Mouse (Mus musculus): ENCODE measurements around the gene Henmt1. TPM values are rescaled to one million over a fixed set of nuclear protein-coding genes. Genes with fewer than 3 reads are reported as not detected.
A peak's percentile ranks its signal among the peaks of the same experiment; 100 is the strongest.

Henmt1 gene
- polyA plus RNA-seq (2014; fragmentation: Nextera tagmentation; extraction: Ambion mirVana): 0.54 and 1.0 TPM in 2 replicates

GRCm38 (mm10) chr3:108939573-108939972, at the start of gene Henmt1:
TSS of gene Henmt1 (plus strand) at chr3:108939873.
- 82% methylated on average over 5 of the region's 5 CpGs for WGBS
- H3K4me1 ChIP-seq (ENCODE audit: control insufficient read depth, insufficient read depth, low read length): no peaks in the 10 kb centered on the region
- DNase-seq (ENCODE audit: low spot score) (no peak), ATAC-seq (ENCODE audit: insufficient number of reproducible peaks, low FRiP score, low TSS enrichment, low read depth) (no peak)
- no peaks in the 10 kb centered on the region for H3K9me3 ChIP-seq (ENCODE audit: control insufficient read depth, low read length)
- peak within 1 kb of the TSS; percentile 14; the same call in 1 of the 2 replicates for H3K4me3 ChIP-seq (ENCODE audit: low read depth, low read length)
- H3K4me2 ChIP-seq (ENCODE audit: low read depth, severe bottlenecking): peak within 1 kb of the TSS; percentile 40
- H3K27me3 ChIP-seq (ENCODE audit: control insufficient read depth, insufficient read depth, low read length): no peaks in the 10 kb centered on the region
- no peak within 1 kb of the TSS for H3K27ac ChIP-seq (replicated peaks; ENCODE audit: low read depth, low read length)
- H3K36me3 ChIP-seq (ENCODE audit: control insufficient read depth, insufficient read depth, low read length): no peaks in the 10 kb centered on the region
- H3K9ac ChIP-seq (ENCODE audit: low read length): no peak within 1 kb of the TSS

GRCm38 (mm10) chr3:108889908-108890307, 49.8 kb upstream of the Henmt1 start, which contains the start of gene Fndc7:
TSS of gene Fndc7 (minus strand) at chr3:108890008.
- no peak within 1 kb of the TSS for H3K9ac ChIP-seq (ENCODE audit: low read length)
- no peak for ATAC-seq (ENCODE audit: insufficient number of reproducible peaks, low FRiP score, low TSS enrichment, low read depth)
- H3K4me2 ChIP-seq (ENCODE audit: low read depth, severe bottlenecking): no peak within 1 kb of the TSS
- H3K27ac ChIP-seq (replicated peaks; ENCODE audit: low read depth, low read length): no peak within 1 kb of the TSS
- no peak for DNase-seq (ENCODE audit: low spot score)
- H3K4me3 ChIP-seq (ENCODE audit: low read depth, low read length): no peak within 1 kb of the TSS
- no peaks in the 10 kb centered on the region for H3K36me3 ChIP-seq (ENCODE audit: control insufficient read depth, insufficient read depth, low read length)
- H3K27me3 ChIP-seq (ENCODE audit: control insufficient read depth, insufficient read depth, low read length): no peaks in the 10 kb centered on the region
- 86% methylated on average over 1 of the region's 1 CpGs for WGBS
- H3K4me1 ChIP-seq (ENCODE audit: control insufficient read depth, insufficient read depth, low read length): no peaks in the 10 kb centered on the region
- H3K9me3 ChIP-seq (ENCODE audit: control insufficient read depth, low read length): no peaks in the 10 kb centered on the region

- no peak for DNase-seq (ENCODE audit: low spot score)
- H3K9me3 ChIP-seq (ENCODE audit: control insufficient read depth, low read length): no peaks in the 10 kb centered on the region
- no peaks in the 10 kb centered on the region for H3K36me3 ChIP-seq (ENCODE audit: control insufficient read depth, insufficient read depth, low read length)
- no peak for ATAC-seq (ENCODE audit: insufficient number of reproducible peaks, low FRiP score, low TSS enrichment, low read depth)
- no peak overlapping the region for H3K9ac ChIP-seq (ENCODE audit: low read length)
- no peak overlapping the region for H3K4me2 ChIP-seq (ENCODE audit: low read depth, severe bottlenecking)
- H3K27me3 ChIP-seq (ENCODE audit: control insufficient read depth, insufficient read depth, low read length): no peaks in the 10 kb centered on the region
- H3K27ac ChIP-seq (replicated peaks; ENCODE audit: low read depth, low read length): no peak overlapping the region
- H3K4me3 ChIP-seq (ENCODE audit: low read depth, low read length): no peak overlapping the region
- 81% methylated on average over 1 of the region's 1 CpGs for WGBS
- H3K4me1 ChIP-seq (ENCODE audit: control insufficient read depth, insufficient read depth, low read length): no peaks in the 10 kb centered on the region
These were observed 47.6 kb upstream of the Henmt1 start for GRCm38 (mm10) chr3:108892080-108892479.

- no peak overlapping the region for H3K4me3 ChIP-seq (ENCODE audit: low read depth, low read length)
- WGBS: 54% methylated on average over 4 of the region's 4 CpGs
- H3K9ac ChIP-seq (ENCODE audit: low read length): no peak overlapping the region
- no peak overlapping the region for H3K27ac ChIP-seq (replicated peaks; ENCODE audit: low read depth, low read length)
- H3K4me2 ChIP-seq (ENCODE audit: low read depth, severe bottlenecking): no peak overlapping the region
- no peaks in the 10 kb centered on the region for H3K36me3 ChIP-seq (ENCODE audit: control insufficient read depth, insufficient read depth, low read length)
- DNase-seq (ENCODE audit: low spot score): no peak
- no peaks in the 10 kb centered on the region for H3K27me3 ChIP-seq (ENCODE audit: control insufficient read depth, insufficient read depth, low read length)
- H3K9me3 ChIP-seq (ENCODE audit: control insufficient read depth, low read length): no peaks in the 10 kb centered on the region
- no peaks in the 10 kb centered on the region for H3K4me1 ChIP-seq (ENCODE audit: control insufficient read depth, insufficient read depth, low read length)
- ATAC-seq (ENCODE audit: insufficient number of reproducible peaks, low FRiP score, low TSS enrichment, low read depth): no peak
These were observed 46.8 kb upstream of the Henmt1 start for GRCm38 (mm10) chr3:108892914-108893313.

GRCm38 (mm10) chr3:108898640-108899039, 41.0 kb upstream of the Henmt1 start:
- H3K9ac ChIP-seq (ENCODE audit: low read length): no peak overlapping the region
- H3K27me3 ChIP-seq (ENCODE audit: control insufficient read depth, insufficient read depth, low read length): no peaks in the 10 kb centered on the region
- H3K36me3 ChIP-seq (ENCODE audit: control insufficient read depth, insufficient read depth, low read length): peaks cover 4% of the 10 kb centered on the region
- no peak overlapping the region for H3K4me3 ChIP-seq (ENCODE audit: low read depth, low read length)
- DNase-seq (ENCODE audit: low spot score): no peak
- 92% methylated on average over 4 of the region's 4 CpGs for WGBS
- no peak overlapping the region for H3K27ac ChIP-seq (replicated peaks; ENCODE audit: low read depth, low read length)
- ATAC-seq (ENCODE audit: insufficient number of reproducible peaks, low FRiP score, low TSS enrichment, low read depth): no peak
- H3K4me1 ChIP-seq (ENCODE audit: control insufficient read depth, insufficient read depth, low read length): no peaks in the 10 kb centered on the region
- H3K4me2 ChIP-seq (ENCODE audit: low read depth, severe bottlenecking): no peak overlapping the region
- H3K9me3 ChIP-seq (ENCODE audit: control insufficient read depth, low read length): no peaks in the 10 kb centered on the region

- ATAC-seq (ENCODE audit: insufficient number of reproducible peaks, low FRiP score, low TSS enrichment, low read depth) (no peak), DNase-seq (ENCODE audit: low spot score) (no peak)
- Histone ChIP-seq H3K27me3 (ENCODE audit: control insufficient read depth, insufficient read depth, low read length) (no peaks in the 10 kb centered on the region), H3K9me3 (ENCODE audit: control insufficient read depth, low read length) (no peaks in the 10 kb centered on the region), H3K4me1 (ENCODE audit: control insufficient read depth, insufficient read depth, low read length) (no peaks in the 10 kb centered on the region), H3K4me3 (ENCODE audit: low read depth, low read length) (no peak overlapping the region), H3K9ac (ENCODE audit: low read length) (no peak overlapping the region), H3K4me2 (ENCODE audit: low read depth, severe bottlenecking) (no peak overlapping the region), H3K27ac (replicated peaks; ENCODE audit: low read depth, low read length) (no peak overlapping the region), H3K36me3 (ENCODE audit: control insufficient read depth, insufficient read depth, low read length) (peaks cover 16% of the 10 kb centered on the region)
- WGBS: 85% methylated on average over 3 of the region's 3 CpGs
These were observed 39.5 kb upstream of the Henmt1 start for GRCm38 (mm10) chr3:108900147-108900546.

GRCm38 (mm10) chr3:108900681-108901080, 39.0 kb upstream of the Henmt1 start:
- H3K27ac ChIP-seq (replicated peaks; ENCODE audit: low read depth, low read length): no peak overlapping the region
- no peaks in the 10 kb centered on the region for H3K4me1 ChIP-seq (ENCODE audit: control insufficient read depth, insufficient read depth, low read length)
- H3K9me3 ChIP-seq (ENCODE audit: control insufficient read depth, low read length): no peaks in the 10 kb centered on the region
- no peak overlapping the region for H3K4me3 ChIP-seq (ENCODE audit: low read depth, low read length)
- DNase-seq (ENCODE audit: low spot score) (no peak), ATAC-seq (ENCODE audit: insufficient number of reproducible peaks, low FRiP score, low TSS enrichment, low read depth) (no peak)
- no peak overlapping the region for H3K4me2 ChIP-seq (ENCODE audit: low read depth, severe bottlenecking)
- peaks cover 16% of the 10 kb centered on the region for H3K36me3 ChIP-seq (ENCODE audit: control insufficient read depth, insufficient read depth, low read length)
- 74% methylated on average over 5 of the region's 5 CpGs for WGBS
- no peaks in the 10 kb centered on the region for H3K27me3 ChIP-seq (ENCODE audit: control insufficient read depth, insufficient read depth, low read length)
- no peak overlapping the region for H3K9ac ChIP-seq (ENCODE audit: low read length)

GRCm38 (mm10) chr3:108902038-108902437, 37.6 kb upstream of the Henmt1 start:
- H3K4me3 ChIP-seq (ENCODE audit: low read depth, low read length): no peak overlapping the region
- no peak for ATAC-seq (ENCODE audit: insufficient number of reproducible peaks, low FRiP score, low TSS enrichment, low read depth)
- H3K4me2 ChIP-seq (ENCODE audit: low read depth, severe bottlenecking): no peak overlapping the region
- H3K27ac ChIP-seq (replicated peaks; ENCODE audit: low read depth, low read length): no peak overlapping the region
- peaks cover 18% of the 10 kb centered on the region for H3K36me3 ChIP-seq (ENCODE audit: control insufficient read depth, insufficient read depth, low read length)
- no peaks in the 10 kb centered on the region for H3K27me3 ChIP-seq (ENCODE audit: control insufficient read depth, insufficient read depth, low read length)
- H3K4me1 ChIP-seq (ENCODE audit: control insufficient read depth, insufficient read depth, low read length): no peaks in the 10 kb centered on the region
- H3K9me3 ChIP-seq (ENCODE audit: control insufficient read depth, low read length): no peaks in the 10 kb centered on the region
- no peak overlapping the region for H3K9ac ChIP-seq (ENCODE audit: low read length)
- DNase-seq (ENCODE audit: low spot score): no peak
- WGBS: 53% methylated on average over 2 of the region's 2 CpGs

GRCm38 (mm10) chr3:108902934-108903333, 36.7 kb upstream of the Henmt1 start:
- Histone ChIP-seq H3K27me3 (ENCODE audit: control insufficient read depth, insufficient read depth, low read length) (no peaks in the 10 kb centered on the region), H3K9me3 (ENCODE audit: control insufficient read depth, low read length) (no peaks in the 10 kb centered on the region), H3K4me2 (ENCODE audit: low read depth, severe bottlenecking) (no peak overlapping the region), H3K36me3 (ENCODE audit: control insufficient read depth, insufficient read depth, low read length) (peaks cover 18% of the 10 kb centered on the region), H3K9ac (ENCODE audit: low read length) (no peak overlapping the region), H3K4me3 (ENCODE audit: low read depth, low read length) (no peak overlapping the region), H3K4me1 (ENCODE audit: control insufficient read depth, insufficient read depth, low read length) (no peaks in the 10 kb centered on the region), H3K27ac (replicated peaks; ENCODE audit: low read depth, low read length) (no peak overlapping the region)
- no peak for ATAC-seq (ENCODE audit: insufficient number of reproducible peaks, low FRiP score, low TSS enrichment, low read depth)
- WGBS: 93% methylated on average over 6 of the region's 6 CpGs
- no peak for DNase-seq (ENCODE audit: low spot score)

All from limb, embryonic 11.5 days (tissue).